Mouse (Mus musculus) cerebellum, adult 11-12 months (tissue): ENCODE results near the gene Gm4792.

Experiments
- DNase-seq: peaks from one replicate; pipeline ENCODE4 v3.0.0; 2022

Gm4792 gene

GRCm38 (mm10) chr10:94295923-94296605, 2.4 kb downstream of the Gm4792 start:
- DNase-seq = no peak

- DNase-seq = peak; percentile 64
Measured at GRCm38 (mm10) chr10:94294933-94295750, 3.4 kb downstream of the Gm4792 start.

DNA sequence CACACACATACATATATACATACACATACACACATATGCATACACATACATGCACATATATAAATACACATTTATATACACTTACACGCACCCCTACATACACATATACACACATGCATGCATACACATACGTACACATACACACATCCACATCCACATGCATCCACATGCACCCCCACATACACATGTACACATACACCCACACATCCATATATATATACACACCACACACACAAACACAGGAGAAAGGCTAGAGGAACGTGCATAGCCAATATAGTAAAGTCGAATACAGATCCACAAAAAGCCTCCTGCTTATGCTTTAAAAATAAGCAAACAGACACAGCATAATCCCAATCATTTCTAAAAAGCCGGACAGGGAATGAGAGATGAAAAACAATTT, 4.1 kb downstream of the Gm4792 start:
- DNase-seq = no peak

- no peak for DNase-seq
Measured at GRCm38 (mm10) chr10:94282797-94283196, 15.7 kb downstream of the Gm4792 start.

DNA sequence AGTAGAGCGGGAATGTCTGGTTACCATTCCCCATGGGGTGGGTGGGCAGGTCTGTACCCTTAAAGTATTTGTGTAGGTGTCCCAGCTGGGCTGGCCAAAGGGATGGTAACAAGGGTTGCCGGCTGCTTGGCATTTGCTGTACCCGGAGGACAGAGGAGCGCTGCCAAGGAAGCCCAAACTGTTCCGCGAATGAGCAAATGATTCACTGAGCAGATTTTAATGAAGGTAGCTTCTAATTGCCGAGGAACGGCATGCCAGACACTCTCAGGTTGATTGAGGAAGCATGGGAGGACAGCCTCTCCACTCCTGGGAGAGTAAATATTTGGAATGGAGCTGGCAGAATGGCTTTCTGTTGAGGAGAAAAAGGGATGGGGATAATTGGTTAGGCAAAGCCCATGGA, 16.3 kb downstream of the Gm4792 start:
- DNase-seq = peak; percentile 45

- DNase-seq = no peak
Measured at GRCm38 (mm10) chr10:94276511-94276910, 22.0 kb downstream of the Gm4792 start.

DNA sequence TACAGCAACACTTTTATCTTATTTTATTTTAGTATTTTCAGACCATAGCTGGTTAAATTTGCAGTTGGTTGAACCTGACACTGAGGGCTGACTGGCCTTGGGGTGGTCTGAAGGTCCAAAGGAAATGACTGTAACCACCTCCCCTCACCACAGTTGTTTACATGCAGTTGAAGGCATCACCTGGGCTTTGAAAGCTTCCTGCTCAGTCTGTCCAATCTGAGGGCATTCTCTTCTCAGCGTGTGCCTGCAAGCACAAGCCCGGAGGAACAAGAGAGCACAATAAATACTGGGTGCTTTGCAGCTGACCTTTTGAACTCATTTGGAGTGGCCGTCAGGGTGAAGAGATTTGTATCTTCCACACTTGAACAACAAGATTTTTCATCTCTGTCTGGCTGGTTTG, 23.2 kb downstream of the Gm4792 start:
- no peak for DNase-seq

DNA sequence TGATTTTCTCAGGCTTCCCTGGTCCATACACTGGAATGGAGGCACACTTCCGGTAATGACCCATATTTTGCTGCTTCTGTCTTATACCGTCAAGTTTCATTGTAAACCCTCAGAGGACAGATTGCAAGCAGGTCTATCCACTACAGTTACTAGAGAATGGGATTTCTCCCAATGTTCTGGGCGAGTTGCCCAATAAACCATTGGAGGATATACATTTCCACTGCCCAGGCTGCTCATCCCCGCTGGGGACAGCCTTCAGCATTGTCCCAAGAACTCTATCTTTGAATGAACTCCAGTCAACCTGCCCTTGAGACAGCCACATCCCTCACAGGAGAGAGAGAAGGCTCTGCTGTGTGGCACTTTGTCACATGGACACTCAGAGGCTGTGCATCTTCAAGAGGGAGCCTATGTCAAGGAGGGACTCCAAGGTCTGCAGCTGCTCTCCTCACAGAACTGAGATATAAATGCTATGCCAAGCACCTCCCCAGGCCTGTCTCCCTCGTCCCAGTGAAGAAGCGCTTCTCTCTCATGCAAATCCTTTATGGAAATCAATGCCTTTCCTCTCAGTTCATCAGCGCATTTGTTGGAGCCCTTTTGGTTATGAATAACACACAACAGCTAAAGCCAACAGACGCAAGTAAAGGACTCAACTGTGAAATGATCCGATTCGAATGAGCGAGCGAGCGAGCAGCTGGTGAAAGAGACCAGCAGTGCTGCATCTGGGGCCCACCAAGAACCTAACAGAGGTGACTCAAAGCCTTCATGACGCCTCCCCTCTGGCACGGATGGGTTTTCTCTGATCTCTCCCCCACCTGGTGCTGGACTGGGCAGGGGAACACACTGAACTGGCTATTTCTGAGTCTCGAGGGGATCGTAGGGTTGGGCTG, 32.6 kb downstream of the Gm4792 start:
- DNase-seq = peak; percentile 21

- DNase-seq = no peak
Measured at GRCm38 (mm10) chr10:94263211-94263610, 35.3 kb downstream of the Gm4792 start.

DNA sequence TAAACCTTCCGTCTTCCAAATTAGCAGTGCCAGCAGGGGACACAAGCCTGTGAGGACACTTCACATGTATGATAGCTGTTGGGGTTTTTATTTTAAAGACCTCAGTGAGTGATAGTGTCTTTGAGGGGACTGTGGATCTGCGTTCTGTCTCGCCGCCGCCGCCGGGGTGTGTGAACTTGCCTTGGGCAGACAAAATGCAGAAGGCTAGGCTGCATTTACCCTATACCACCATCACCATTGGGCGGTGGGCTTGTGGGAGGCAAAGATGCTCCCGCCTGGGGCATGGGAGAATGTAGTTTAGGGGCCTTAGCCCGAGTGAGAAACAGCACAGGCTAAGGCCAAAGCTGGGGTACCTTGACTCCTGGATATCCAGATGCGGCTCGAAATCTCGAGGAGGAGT, 35.9 kb downstream of the Gm4792 start:
- DNase-seq = no peak

DNA sequence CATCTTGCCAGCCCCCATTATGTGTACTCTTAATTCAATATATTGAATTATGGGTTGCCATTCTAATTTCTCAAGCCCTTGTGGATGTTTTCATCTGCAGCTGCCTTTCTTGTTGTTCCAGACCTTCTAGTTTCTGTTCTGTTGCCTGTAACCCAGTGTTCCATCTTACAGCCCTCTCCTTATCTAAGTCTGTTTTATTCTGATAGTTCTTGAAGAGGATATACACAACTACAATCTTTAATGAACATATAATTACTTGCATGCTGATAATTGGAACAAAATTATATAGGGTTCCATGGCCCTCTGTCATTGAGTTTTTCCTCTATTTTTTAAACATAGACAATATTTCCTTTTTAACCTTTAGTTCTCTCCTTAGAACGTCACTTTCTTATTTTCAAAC, 38.0 kb downstream of the Gm4792 start:
- no peak for DNase-seq

DNA sequence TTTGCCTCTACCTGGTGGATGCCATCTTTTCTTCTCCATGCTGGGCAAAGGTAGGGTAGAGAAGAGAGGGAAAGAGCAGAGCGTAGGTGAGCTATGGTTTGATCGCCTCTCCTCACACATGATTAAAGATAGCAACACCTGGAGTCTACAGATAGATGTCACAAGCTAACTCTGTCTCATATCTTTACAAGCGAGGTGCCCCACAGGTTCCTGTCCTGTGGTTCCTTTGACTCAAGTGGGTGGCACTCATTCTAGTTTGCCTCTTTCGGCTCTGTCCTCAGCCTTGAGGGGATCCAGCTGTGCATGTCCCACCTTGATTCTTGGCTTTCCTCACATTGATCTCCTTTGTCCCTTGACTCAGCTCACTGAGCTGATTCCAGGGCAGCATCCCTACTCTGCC, 42.0 kb downstream of the Gm4792 start:
- DNase-seq = no peak

- no peak for DNase-seq
Measured at GRCm38 (mm10) chr10:94255744-94256143, 42.8 kb downstream of the Gm4792 start.

DNA sequence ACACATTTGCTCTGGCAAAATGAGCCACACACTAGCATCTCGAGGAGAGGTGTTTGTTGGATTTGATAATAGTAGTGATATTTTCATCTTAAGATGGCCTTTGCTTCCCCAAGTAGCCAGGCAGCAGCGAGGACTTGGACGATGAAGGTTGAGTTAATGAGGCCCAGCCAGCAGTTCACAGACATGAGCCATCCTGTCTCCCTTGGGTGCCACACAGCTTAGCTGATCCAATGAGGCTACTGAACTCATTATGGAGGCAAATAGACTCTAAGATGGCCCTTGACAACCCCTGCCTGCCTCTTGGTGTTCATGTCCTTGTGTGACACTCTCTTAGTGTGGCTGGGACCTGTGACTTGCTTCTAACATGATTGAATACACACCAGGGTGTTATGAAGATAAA, 43.7 kb downstream of the Gm4792 start:
- no peak for DNase-seq

DNA sequence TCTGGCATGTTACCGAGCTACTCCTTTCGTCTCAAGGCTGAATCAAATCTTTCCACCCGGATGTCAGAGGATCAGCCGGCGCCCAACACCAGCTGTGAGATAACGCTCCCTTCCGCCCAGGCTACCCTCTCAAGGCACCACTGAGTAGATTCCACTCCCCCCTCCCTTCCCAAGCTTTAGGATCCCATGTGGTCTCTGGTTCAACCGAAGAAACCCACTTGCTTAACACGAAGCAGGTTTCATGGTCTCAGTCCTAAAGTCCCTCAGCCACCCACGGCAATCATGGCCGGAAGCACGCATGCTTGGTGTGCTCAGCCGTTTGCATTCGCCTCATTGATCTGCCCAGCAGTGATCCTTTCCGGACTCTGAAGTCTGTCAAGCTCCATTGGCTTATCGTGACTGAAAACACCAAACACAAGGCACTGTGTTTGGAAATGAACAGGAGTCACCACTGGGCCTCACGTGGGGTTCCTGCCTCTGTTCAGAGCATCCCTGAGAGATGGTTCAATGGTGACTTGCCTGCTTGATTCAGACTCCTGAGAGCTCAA, 45.2 kb downstream of the Gm4792 start:
- no peak for DNase-seq

DNA sequence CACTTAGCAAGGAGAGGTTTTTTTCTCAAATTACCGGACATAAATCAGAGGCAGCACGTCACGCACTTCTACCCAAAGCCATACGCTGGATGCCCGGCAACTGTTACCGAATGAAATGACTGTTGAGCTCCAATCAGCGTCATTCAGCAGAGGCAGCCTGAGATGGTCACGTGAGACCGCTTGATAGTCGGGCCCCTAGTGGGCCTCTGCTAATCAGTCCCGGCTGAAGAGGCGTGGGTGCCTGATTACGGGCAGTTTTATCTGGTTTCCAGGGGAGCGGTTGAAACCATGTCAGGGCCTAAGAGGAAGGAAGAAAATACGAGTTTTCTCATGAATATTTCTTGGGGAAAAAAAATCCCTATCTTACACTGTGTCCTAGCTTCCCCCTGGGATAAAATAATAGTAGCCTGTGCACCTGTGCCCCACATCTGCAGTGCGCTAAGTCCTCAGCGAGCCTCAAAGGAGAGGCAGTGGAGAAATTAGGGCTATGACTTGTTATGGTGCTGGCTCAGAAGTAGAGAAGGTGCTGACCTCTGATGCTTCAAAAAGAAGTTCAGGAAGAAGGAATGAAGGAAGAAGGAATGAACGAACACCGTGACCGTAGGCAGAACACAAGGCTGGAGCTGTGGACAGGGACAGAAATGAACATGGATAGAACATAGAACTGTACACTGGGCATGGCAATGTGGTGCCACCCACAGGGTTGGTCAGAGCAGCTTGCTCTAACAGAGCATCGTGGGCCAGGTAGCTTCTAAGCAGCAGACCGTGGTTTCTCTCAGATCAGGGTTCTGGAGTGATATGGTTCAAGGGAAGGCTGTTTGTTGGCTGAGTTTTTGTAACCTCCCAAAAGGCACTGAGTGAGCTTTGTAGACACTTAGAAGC, 48.7 kb downstream of the Gm4792 start:
- no peak for DNase-seq

GRCm38 (mm10) chr10:94247748-94248349, 50.7 kb downstream of the Gm4792 start:
- DNase-seq = no peak
